Mouse (Mus musculus) heart, embryonic 14.5 days (tissue): ENCODE measurements around the gene Ogfrl1. TPM values are rescaled to one million over a fixed set of nuclear protein-coding genes. Genes with fewer than 3 reads are reported as not detected.

Source experiments
- ATAC-seq: fragments of 200-750 bp; cut with Nextera tagmentation; 2 replicates; pipeline ENCODE4 v1.8.0; 2017; ENCODE audit warnings: low read depth, moderate TSS enrichment; ENCODE audit not compliant: insufficient number of reproducible peaks, insufficient read depth, low FRiP score
- H3K27ac ChIP-seq, 2 experiments: fragments of 200-500 bp in 1 of 2; fragments of 300-500 bp in 1 of 2; sonication (generic) in 1 of 2; replicated peaks in 1 of 2; 2 replicates each; pipeline ENCODE4 v1.5.1; 2012 to 2014; ENCODE audit warnings: low read depth in 2 of 2, low read length in 2 of 2, control low read depth in 1 of 2, mild to moderate bottlenecking in 1 of 2, mixed read lengths in 1 of 2; ENCODE audit not compliant: control insufficient read depth in 1 of 2, insufficient read depth in 1 of 2
- H3K27me3 ChIP-seq: fragments of 300-500 bp; sonication (generic); 2 replicates; pipeline ENCODE4 v1.6.1; 2014; ENCODE audit warnings: mild to moderate bottlenecking, low read length, control low read depth; ENCODE audit not compliant: control insufficient read depth, insufficient read depth
- H3K36me3 ChIP-seq: fragments of 300-500 bp; sonication (generic); 2 replicates; pipeline ENCODE4 v1.6.1; 2014; ENCODE audit warnings: mild to moderate bottlenecking, control low read depth, low read length, mixed read lengths; ENCODE audit not compliant: control insufficient read depth, insufficient read depth
- H3K4me1 ChIP-seq, 2 experiments: fragments of 200-500 bp in 1 of 2; fragments of 300-500 bp in 1 of 2; sonication (generic) in 1 of 2; 2 replicates each; pipeline ENCODE4 v1.6.1; 2012 to 2014; ENCODE audit warnings: low read length in 2 of 2, control low read depth in 1 of 2, mixed read lengths in 1 of 2; ENCODE audit not compliant: control insufficient read depth in 2 of 2, insufficient read depth in 2 of 2
- H3K4me2 ChIP-seq: fragments of 300-500 bp; sonication (generic); 2 replicates; pipeline ENCODE4 v1.6.1; 2014; ENCODE audit warnings: mild to moderate bottlenecking, low read length
- H3K4me3 ChIP-seq, 2 experiments: fragments of 200-500 bp in 1 of 2; fragments of 300-500 bp in 1 of 2; sonication (generic) in 1 of 2; 2 replicates each; pipeline ENCODE4 v1.5.1; 2012 to 2014; ENCODE audit warnings: low read length in 2 of 2, mild to moderate bottlenecking in 2 of 2, control low read depth in 1 of 2, low read depth in 1 of 2, moderate library complexity in 1 of 2; ENCODE audit not compliant: control insufficient read depth in 1 of 2, insufficient read depth in 1 of 2
- H3K9ac ChIP-seq: fragments of 300-500 bp; sonication (generic); 2 replicates; pipeline ENCODE4 v1.6.1; 2014; ENCODE audit warnings: mild to moderate bottlenecking, low read length
- H3K9me3 ChIP-seq: fragments of 300-500 bp; sonication (generic); 2 replicates; pipeline ENCODE4 v1.6.1; 2016; ENCODE audit warnings: low read length, control low read depth; ENCODE audit not compliant: control insufficient read depth
- WGBS: fragments of 180-500 bp; shearing (Covaris S2); extraction: QIAGEN DNeasy Blood & Tissue Kit; methylation state at CpG from one replicate; pipeline ENCODE4 v1.1.7; 2014; 5-methylcytosine and 5-hydroxymethylcytosine counted together
- polyA plus RNA-seq: library from polyadenylated mRNA; unstranded; fragments of >200 nt; fragmentation: Nextera tagmentation; extraction: Ambion mirVana; gene quantifications from 2 replicates; pipeline ENCODE4 v1.2.1, GENCODE M21; 2014

The Ogfrl1 gene
- 9.7 and 11.5 TPM in 2 replicates for polyA plus RNA-seq

DNA sequence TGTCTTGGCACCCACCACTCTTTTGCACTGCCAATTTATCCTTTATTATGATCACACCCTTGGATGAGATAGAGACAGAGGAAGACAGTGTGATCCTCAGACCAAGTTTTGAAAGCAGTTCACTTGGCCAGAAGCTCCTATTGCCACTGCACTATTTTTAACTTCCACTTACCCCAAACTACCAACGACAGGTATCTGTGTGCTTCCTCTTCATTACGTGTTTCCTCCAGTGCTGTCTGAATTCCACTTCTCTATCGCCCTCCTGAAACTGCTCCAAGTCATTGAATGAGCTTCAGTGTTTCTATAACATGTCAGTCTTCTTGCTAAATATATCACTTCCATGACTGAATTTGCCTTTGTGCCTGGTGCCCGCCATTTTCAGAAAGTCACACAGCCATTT, at the start of gene Ogfrl1:
Gene Ogfrl1, minus strand, starts transcription at position 150 of the 400 bp plus-strand sequence.
- H3K4me2 ChIP-seq: no peak within 1 kb of the TSS
- H3K36me3 ChIP-seq: no peaks in the 10 kb centered on the region
- H3K9ac ChIP-seq: no peak within 1 kb of the TSS
- WGBS: 39% methylated on average over 4 of the region's 4 CpGs
- no peaks in the 10 kb centered on the region for H3K9me3 ChIP-seq
- no peak within 1 kb of the TSS; a peak in 1 of 4 replicates for H3K27ac ChIP-seq
- H3K27me3 ChIP-seq: no peaks in the 10 kb centered on the region
- H3K4me3 ChIP-seq: no peak within 1 kb of the TSS
- H3K4me1 ChIP-seq: peaks cover 0 to 8% of the 10 kb centered on the region in 2 experiments; a peak in 3 of 4 replicates
- ATAC-seq: no peak

DNA sequence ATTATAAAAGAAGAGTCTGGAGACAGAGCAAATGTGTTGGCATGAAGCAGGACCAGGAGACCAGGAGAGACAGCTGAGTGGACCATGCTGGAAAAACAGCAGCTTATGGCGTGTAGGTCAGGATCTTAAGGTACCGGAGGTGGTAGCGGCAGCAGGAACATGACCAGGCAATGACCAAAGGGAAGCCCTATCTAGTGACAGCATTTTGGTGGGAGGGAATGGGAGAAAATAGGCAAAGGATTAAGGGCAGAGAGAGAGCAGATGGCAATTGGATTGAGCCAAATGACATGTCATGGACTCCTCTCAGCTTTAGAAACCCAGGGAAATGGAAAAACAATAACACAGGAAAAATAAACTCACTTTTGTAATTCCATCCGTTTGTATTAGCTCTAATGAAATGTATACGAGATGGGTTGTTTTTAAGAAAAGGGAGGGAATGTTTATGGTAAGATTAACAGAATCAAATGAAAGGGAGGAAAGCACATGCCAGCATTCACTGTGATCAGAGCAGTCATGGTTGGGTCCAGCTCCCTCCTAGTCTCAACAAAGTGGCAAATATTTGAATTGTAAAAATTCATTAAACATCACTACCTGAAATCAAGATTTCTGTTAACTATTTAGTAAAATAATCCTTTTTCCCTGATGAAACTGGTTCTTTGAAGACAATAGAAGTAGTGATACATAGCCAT, 48.3 kb upstream of the Ogfrl1 start:
- Histone ChIP-seq H3K9ac (no peak overlapping the region), H3K36me3 (no peaks in the 10 kb centered on the region), H3K9me3 (no peaks in the 10 kb centered on the region), H3K4me3 (no peak overlapping the region), H3K4me2 (no peak overlapping the region), H3K4me1 (no peaks in the 10 kb centered on the region), H3K27ac (no peak overlapping the region), H3K27me3 (no peaks in the 10 kb centered on the region)
- 76% methylated on average over 5 of the region's 5 CpGs for WGBS
- no peak for ATAC-seq

DNA sequence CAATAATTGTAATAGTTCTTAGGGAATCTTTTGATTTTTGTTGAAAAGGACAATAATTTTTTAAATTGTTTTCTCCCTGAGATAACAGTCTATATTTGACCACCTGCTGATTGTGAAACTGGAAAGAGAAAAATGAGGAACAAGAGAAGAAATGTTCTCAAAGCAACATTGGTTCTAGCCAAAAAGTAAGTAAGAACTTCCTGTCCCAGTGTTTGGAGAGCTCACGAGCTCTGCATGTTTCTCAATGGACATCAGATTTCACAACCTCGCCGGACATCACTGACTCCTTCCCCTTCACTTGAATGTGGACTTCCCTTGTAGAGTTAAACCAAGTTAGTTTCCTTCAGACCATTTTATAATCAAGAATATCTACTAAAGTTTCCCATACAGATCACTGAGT, 36.0 kb upstream of the Ogfrl1 start:
- H3K4me3 ChIP-seq: no peak overlapping the region
- no peak overlapping the region for H3K9ac ChIP-seq
- no peaks in the 10 kb centered on the region for H3K9me3 ChIP-seq
- H3K36me3 ChIP-seq: no peaks in the 10 kb centered on the region
- ATAC-seq: no peak
- H3K4me1 ChIP-seq: no peaks in the 10 kb centered on the region
- H3K4me2 ChIP-seq: no peak overlapping the region
- no peak overlapping the region for H3K27ac ChIP-seq
- no peaks in the 10 kb centered on the region for H3K27me3 ChIP-seq
- 80% methylated on average over 3 of the region's 3 CpGs for WGBS

- 85% methylated on average over 2 of the region's 2 CpGs for WGBS
These were observed 28.9 kb upstream of the Ogfrl1 start for GRCm38 (mm10) chr1:23426447-23426846.

GRCm38 (mm10) chr1:23418941-23419340, 21.4 kb upstream of the Ogfrl1 start:
- 97% methylated on average over 1 of the region's 1 CpGs for WGBS
- no peak overlapping the region for H3K27ac ChIP-seq
- no peaks in the 10 kb centered on the region for H3K27me3 ChIP-seq
- ATAC-seq: no peak
- no peak overlapping the region for H3K4me2 ChIP-seq
- no peak overlapping the region for H3K4me3 ChIP-seq
- no peaks in the 10 kb centered on the region for H3K36me3 ChIP-seq
- H3K9ac ChIP-seq: no peak overlapping the region
- no peaks in the 10 kb centered on the region for H3K9me3 ChIP-seq
- no peaks in the 10 kb centered on the region for H3K4me1 ChIP-seq

More at GRCm38 (mm10) chr1:23426447-23426846, 28.9 kb upstream of the Ogfrl1 start:
- Histone ChIP-seq H3K36me3 (no peaks in the 10 kb centered on the region), H3K27me3 (no peaks in the 10 kb centered on the region), H3K27ac (no peak overlapping the region), H3K4me1 (no peaks in the 10 kb centered on the region), H3K9me3 (no peaks in the 10 kb centered on the region), H3K4me2 (no peak overlapping the region), H3K4me3 (no peak overlapping the region), H3K9ac (no peak overlapping the region)
- ATAC-seq: no peak

GRCm38 (mm10) chr1:23418059-23418458, 20.5 kb upstream of the Ogfrl1 start:
- H3K4me2 ChIP-seq: no peak overlapping the region
- no peaks in the 10 kb centered on the region for H3K4me1 ChIP-seq
- ATAC-seq: no peak
- no peak overlapping the region for H3K9ac ChIP-seq
- H3K36me3 ChIP-seq: no peaks in the 10 kb centered on the region
- no peaks in the 10 kb centered on the region for H3K27me3 ChIP-seq
- no peak overlapping the region for H3K4me3 ChIP-seq
- 78% methylated on average over 2 of the region's 2 CpGs for WGBS
- no peaks in the 10 kb centered on the region for H3K9me3 ChIP-seq
- H3K27ac ChIP-seq: no peak overlapping the region

GRCm38 (mm10) chr1:23417562-23417961, 20.0 kb upstream of the Ogfrl1 start:
- Histone ChIP-seq H3K27ac (no peak overlapping the region), H3K4me2 (no peak overlapping the region), H3K9me3 (no peaks in the 10 kb centered on the region), H3K36me3 (no peaks in the 10 kb centered on the region), H3K9ac (no peak overlapping the region), H3K27me3 (no peaks in the 10 kb centered on the region), H3K4me1 (no peaks in the 10 kb centered on the region), H3K4me3 (no peak overlapping the region)
- 52% methylated on average over 3 of the region's 3 CpGs for WGBS
- no peak for ATAC-seq

DNA sequence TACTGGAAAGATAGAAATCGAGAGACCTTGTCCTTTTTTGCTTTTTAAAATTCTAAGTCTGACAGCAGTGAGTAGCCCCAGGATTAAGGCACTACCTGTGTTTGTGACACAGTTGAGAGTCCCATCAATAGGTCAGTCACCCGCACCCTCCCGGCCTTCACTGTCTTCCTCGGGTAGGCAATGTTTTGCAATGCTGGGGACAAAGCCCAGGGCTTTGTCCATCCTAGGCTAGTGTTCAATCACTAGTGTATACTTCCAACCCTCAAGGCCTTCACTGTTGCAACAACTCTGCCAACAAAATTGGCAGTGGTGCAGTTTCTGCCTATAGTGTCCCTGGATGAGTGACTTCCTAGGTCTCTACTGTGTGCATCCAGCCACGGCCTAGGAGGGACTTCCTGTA, 14.0 kb upstream of the Ogfrl1 start:
- Histone ChIP-seq H3K9me3 (no peaks in the 10 kb centered on the region), H3K36me3 (no peaks in the 10 kb centered on the region), H3K27ac (no peak overlapping the region), H3K4me3 (no peak overlapping the region), H3K27me3 (no peaks in the 10 kb centered on the region), H3K4me2 (no peak overlapping the region), H3K4me1 (no peaks in the 10 kb centered on the region), H3K9ac (no peak overlapping the region)
- WGBS: 81% methylated on average over 5 of the region's 5 CpGs
- ATAC-seq: no peak
